Mouse (Mus musculus): ENCODE measurements at regions not wholly inside any gene's neighbourhood (a gene's known extent, or its start where the extent isn't known, plus 50 kb on each side); places are given as distances from the start of the nearest gene placed in this dataset.

GRCm38 (mm10) chr16:24341736-24342135 lies 51.6 kb upstream of the Lpp start:
- DNase-seq (ENCODE audit: low spot score in 2 of 2) = no peak

- no peak for DNase-seq (ENCODE audit: low spot score in 2 of 2)
Measured at GRCm38 (mm10) chr16:24340646-24341045, 52.7 kb upstream of the Lpp start.

- no peak for DNase-seq (ENCODE audit: low spot score in 2 of 2)
Measured at GRCm38 (mm10) chr16:24339320-24340265, 53.7 kb upstream of the Lpp start.

- DNase-seq (ENCODE audit: low spot score in 2 of 2) = no peak
Measured at GRCm38 (mm10) chr16:24338404-24338803, 54.9 kb upstream of the Lpp start.

- DNase-seq (ENCODE audit: low spot score in 2 of 2) = no peak
Measured at GRCm38 (mm10) chr16:24334389-24334788, 58.9 kb upstream of the Lpp start.

- no peak for DNase-seq (ENCODE audit: low spot score in 2 of 2)
Measured at GRCm38 (mm10) chr16:24331446-24332020, 61.8 kb upstream of the Lpp start.

GRCm38 (mm10) chr16:24326571-24326970 lies 66.7 kb upstream of the Lpp start:
- no peak for DNase-seq (ENCODE audit: low spot score in 2 of 2)

- peak in 1 of 2 experiments; percentile 70 for DNase-seq (ENCODE audit: low spot score in 2 of 2)
Measured at GRCm38 (mm10) chr16:24326046-24326445, 67.3 kb upstream of the Lpp start.

- no peak for DNase-seq (ENCODE audit: low spot score in 2 of 2)
Measured at GRCm38 (mm10) chr16:24324917-24325316, 68.4 kb upstream of the Lpp start.

GRCm38 (mm10) chr16:24318723-24319437 lies 74.4 kb upstream of the Lpp start:
- no peak for DNase-seq (ENCODE audit: low spot score in 2 of 2)

- DNase-seq (ENCODE audit: low spot score in 2 of 2) = no peak
Measured at GRCm38 (mm10) chr16:24313544-24314326, 79.6 kb upstream of the Lpp start.

- no peak for DNase-seq (ENCODE audit: low spot score in 2 of 2)
Measured at GRCm38 (mm10) chr16:24305391-24305790, 87.9 kb upstream of the Lpp start.

GRCm38 (mm10) chr16:24296790-24297189 lies 96.5 kb upstream of the Lpp start:
- no peak for DNase-seq (ENCODE audit: low spot score in 2 of 2)

- DNase-seq (ENCODE audit: low spot score in 2 of 2) = no peak
Measured at GRCm38 (mm10) chr16:24295626-24296440, 97.5 kb upstream of the Lpp start.

- DNase-seq (ENCODE audit: low spot score in 2 of 2) = no peak
Measured at GRCm38 (mm10) chr16:24284215-24284614, 109.1 kb upstream of the Lpp start.

GRCm38 (mm10) chr16:24282194-24282683 lies 111.1 kb upstream of the Lpp start:
- peak; percentile 85 to 86 for DNase-seq (ENCODE audit: low spot score in 2 of 2)

GRCm38 (mm10) chr16:24281561-24281960 lies 111.7 kb upstream of the Lpp start:
- no peak for DNase-seq (ENCODE audit: low spot score in 2 of 2)

- no peak for DNase-seq (ENCODE audit: low spot score in 2 of 2)
Measured at GRCm38 (mm10) chr16:24277857-24278256, 115.5 kb upstream of the Lpp start.

GRCm38 (mm10) chr16:24262701-24263100 lies 130.6 kb upstream of the Lpp start:
- no peak for DNase-seq (ENCODE audit: low spot score in 2 of 2)

GRCm38 (mm10) chr16:24259711-24260230 lies 133.5 kb upstream of the Lpp start:
- no peak for DNase-seq (ENCODE audit: low spot score in 2 of 2)

Data from urinary bladder, postnatal 4 days (tissue).